Mouse (Mus musculus) left cerebral cortex, adult 8-10 months (tissue): ENCODE data around the gene Capn9. TPM values are rescaled to one million over a fixed set of nuclear protein-coding genes. Genes with fewer than 3 reads are reported as not detected.

ENCODE experiments used
- DNase-seq, 2 experiments: peaks; one replicate each; pipeline ENCODE4 v3.0.0; 2022; ENCODE audit warnings: low spot score in 2 of 2
- total RNA-seq, 4 experiments: library from RNA; stranded (reverse); gene quantifications; 2 replicates each; pipeline ENCODE4 v1.2.4; 2022

Capn9 gene
- total RNA-seq, 4 experiments from 2014 or later = 0.35 TPM; not detected in 3

- no peak for DNase-seq
Measured at GRCm38 (mm10) chr8:124571732-124572429, 4.0 kb upstream of the Capn9 start.

GRCm38 (mm10) chr8:124572430-124572775, 3.5 kb upstream of the Capn9 start:
- DNase-seq = no peak

- DNase-seq = peak; percentile 79 to 86
Measured at GRCm38 (mm10) chr8:124573552-124574340, 2.2 kb upstream of the Capn9 start.

GRCm38 (mm10) chr8:124576751-124577150, 840 bp downstream of the Capn9 start:
- DNase-seq = no peak

- DNase-seq = no peak
Measured at GRCm38 (mm10) chr8:124585718-124586425, 10.0 kb downstream of the Capn9 start.

- no peak for DNase-seq
Measured at GRCm38 (mm10) chr8:124586556-124586955, 10.6 kb downstream of the Capn9 start.

- no peak for DNase-seq
Measured at GRCm38 (mm10) chr8:124589393-124589792, 13.5 kb downstream of the Capn9 start.

GRCm38 (mm10) chr8:124604066-124604465, 28.2 kb downstream of the Capn9 start:
- DNase-seq = no peak

- DNase-seq = no peak
Measured at GRCm38 (mm10) chr8:124608239-124608971, 32.5 kb downstream of the Capn9 start.

GRCm38 (mm10) chr8:124608972-124609353, 33.1 kb downstream of the Capn9 start:
- DNase-seq = no peak

GRCm38 (mm10) chr8:124614325-124614724, 38.4 kb downstream of the Capn9 start:
- DNase-seq = no peak

- peak; percentile 61 to 74 for DNase-seq
Measured at GRCm38 (mm10) chr8:124617266-124617869, 41.5 kb downstream of the Capn9 start.

- no peak for DNase-seq
Measured at GRCm38 (mm10) chr8:124618252-124618651, 42.3 kb downstream of the Capn9 start.

GRCm38 (mm10) chr8:124621255-124621654, 45.3 kb downstream of the Capn9 start:
- peak in 1 of 2 experiments; percentile 84 for DNase-seq

- no peak for DNase-seq
Measured at GRCm38 (mm10) chr8:124626251-124626650, 50.3 kb downstream of the Capn9 start.

GRCm38 (mm10) chr8:124630489-124630888, 54.6 kb downstream of the Capn9 start:
- DNase-seq = no peak

GRCm38 (mm10) chr8:124630891-124631290, 55.0 kb downstream of the Capn9 start:
- no peak for DNase-seq

GRCm38 (mm10) chr8:124631966-124632365, 56.1 kb downstream of the Capn9 start:
- DNase-seq = no peak

GRCm38 (mm10) chr8:124633001-124633703, 57.2 kb downstream of the Capn9 start:
- peak in 1 of 2 experiments; percentile 71 for DNase-seq
